Mouse (Mus musculus) ES-Bruce4 (cell line): Measurements from ENCODE around the gene Fat2.

Experiments
- CTCF ChIP-seq: IDR thresholded peaks from one replicate; pipeline ENCODE4 v1.8.1; 2011; ENCODE audit warnings: low read depth, low read length
- POLR2A ChIP-seq: IDR thresholded peaks from one replicate; pipeline ENCODE4 v1.8.1; 2011; ENCODE audit warnings: low read length; ENCODE audit not compliant: insufficient read depth

DNA sequence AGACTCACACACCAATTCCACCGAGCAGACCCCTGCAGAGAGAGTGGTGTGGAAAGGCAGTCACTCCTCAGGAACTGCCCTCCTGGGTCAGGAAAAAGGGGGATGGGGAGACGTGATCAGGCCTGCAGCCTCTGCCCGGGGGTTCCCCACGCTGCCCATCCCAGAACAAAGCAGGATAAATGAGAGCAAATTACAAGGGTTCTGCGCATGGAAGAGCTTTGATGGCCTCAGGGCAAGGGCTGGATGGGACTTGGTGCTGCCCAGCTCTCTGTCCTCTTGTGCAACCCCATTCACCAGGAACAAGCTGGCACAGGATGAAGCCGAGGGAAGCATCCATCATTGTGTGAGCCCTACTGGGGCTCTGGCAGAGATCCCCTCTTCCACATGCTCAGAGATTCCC is 35.6 kb upstream of the Fat2 start:
- TF ChIP-seq CTCF: no peak
- no peak for TF ChIP-seq POLR2A
